Mouse (Mus musculus): ENCODE data around the gene Dph2.

Gene Dph2

DNA sequence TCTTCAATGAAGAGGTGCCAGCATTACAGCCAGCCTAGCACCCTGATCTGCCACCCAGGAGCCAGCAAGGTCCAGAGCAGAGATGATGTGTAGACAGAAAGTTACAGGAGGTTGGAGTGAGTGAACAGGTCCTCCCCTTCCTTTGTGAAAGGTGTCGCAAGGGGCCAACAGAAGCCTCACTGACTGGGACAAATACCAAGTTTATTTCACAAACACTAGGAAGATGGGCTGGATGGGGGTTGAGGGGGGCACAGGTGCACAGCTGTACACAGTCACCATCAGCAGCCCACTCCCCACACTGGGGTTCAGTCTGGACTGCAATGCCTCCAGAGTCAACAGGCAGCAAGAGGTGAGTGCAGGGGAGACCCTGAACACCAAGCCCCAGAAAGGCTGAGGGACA, 7.7 kb downstream of the Dph2 start:
- in situ Hi-C loops (cut with MboI; ENCODE audit: low pct_unique_long_range_greater_than_20kb in 1 of 2, low sequenced_read_pairs in 2 of 2, unreplicated experiment in 1 of 2) = no loop called here

DNA sequence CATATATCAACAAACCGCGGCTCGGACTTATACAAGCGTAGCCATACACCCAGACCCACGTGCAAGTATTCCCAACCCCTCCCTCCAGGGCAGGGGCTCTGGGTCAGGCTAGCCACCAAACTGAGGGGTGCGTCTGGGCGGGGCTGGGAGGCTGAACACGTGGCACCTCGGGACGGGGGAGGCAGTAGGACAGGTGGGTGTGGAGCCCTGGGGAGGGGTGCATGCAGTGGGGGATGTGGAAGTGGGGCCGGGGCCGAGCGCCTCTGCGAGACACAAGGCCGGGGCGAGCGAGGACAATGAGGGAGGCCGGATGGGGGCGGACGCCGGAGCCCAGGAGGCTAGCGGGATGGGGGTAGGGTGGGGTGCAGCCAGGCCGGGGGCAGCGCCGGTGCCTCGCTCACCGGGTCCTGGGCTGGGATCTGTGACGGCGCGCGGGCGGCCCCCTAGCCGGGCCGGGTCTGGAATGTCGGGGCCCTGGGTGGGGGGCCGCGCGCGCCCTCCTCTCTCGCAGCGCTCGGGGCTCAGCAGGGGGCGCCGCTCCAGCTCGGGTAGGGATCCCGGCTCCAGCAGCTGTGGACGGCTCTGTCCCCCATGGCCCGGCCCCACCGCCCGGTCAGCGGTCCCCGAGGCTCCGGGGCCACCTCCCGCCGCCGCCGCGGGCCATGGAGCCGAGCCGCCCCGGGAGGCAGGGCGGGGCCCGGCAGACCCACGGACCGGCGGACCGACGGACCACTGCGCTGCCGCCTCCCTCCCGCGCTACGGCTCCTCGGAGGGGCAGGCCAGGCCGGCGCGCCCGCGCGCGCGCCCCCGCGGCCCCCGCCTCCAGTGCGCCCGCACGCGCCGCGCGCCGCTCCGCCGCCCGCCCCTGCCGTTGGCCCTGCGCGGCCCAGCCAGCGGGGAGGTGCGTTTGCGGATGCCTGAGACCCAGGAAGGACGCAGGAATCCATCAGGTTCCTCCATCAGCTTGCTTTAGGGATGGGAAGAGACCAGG, 8.8 kb downstream of the Dph2 start, which contains the start of gene B4galt2:
Gene B4galt2, minus strand, starts transcription at position 787 of the 991 bp plus-strand sequence.
- in situ Hi-C loops (cut with MboI; ENCODE audit: low pct_unique_long_range_greater_than_20kb in 1 of 2, low sequenced_read_pairs in 2 of 2, unreplicated experiment in 1 of 2) = no loop called here

DNA sequence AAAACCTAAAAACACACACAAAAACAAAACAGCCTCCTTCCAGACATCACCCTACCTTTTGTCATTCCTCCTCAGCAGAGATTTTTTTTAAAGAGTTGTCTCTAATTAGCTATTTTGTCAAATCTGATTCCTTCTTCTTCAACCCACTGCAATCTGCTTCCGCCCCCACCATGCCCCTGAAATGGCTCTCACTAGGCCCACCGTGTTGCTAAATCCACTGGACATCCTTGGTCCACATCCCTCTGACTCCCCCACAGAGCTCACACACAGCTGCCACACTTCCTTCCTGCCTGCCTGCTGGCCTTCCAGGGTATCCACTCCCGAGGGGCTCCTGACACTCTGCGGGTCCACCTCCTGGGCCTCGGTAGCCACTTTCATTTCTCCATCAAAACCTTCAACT, 13.1 kb downstream of the Dph2 start:
- in situ Hi-C loops (cut with MboI; ENCODE audit: low pct_unique_long_range_greater_than_20kb in 1 of 2, low sequenced_read_pairs in 2 of 2, unreplicated experiment in 1 of 2) = no loop called here

DNA sequence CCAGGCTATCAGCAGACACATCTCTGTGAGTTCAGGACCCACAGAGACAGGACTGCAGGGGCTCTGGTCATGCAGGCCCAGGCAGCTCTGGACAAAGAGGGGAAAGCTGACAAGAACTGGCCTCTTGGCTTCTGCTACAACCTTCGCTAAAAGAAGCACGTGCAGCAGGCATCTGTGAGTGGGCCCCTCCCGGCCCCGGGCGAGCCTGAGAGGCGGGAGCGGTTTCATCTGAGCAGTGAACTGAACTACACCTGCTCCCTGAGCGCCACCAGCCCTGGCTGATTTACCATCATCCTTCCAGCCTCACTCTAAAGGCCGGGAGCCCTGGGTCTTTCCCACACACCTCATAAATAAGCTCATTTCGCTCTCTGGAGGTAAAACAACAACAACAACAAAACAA, 13.5 kb downstream of the Dph2 start:
- in situ Hi-C loops (cut with MboI; ENCODE audit: low pct_unique_long_range_greater_than_20kb in 1 of 2, low sequenced_read_pairs in 2 of 2, unreplicated experiment in 1 of 2) = no loop called here

DNA sequence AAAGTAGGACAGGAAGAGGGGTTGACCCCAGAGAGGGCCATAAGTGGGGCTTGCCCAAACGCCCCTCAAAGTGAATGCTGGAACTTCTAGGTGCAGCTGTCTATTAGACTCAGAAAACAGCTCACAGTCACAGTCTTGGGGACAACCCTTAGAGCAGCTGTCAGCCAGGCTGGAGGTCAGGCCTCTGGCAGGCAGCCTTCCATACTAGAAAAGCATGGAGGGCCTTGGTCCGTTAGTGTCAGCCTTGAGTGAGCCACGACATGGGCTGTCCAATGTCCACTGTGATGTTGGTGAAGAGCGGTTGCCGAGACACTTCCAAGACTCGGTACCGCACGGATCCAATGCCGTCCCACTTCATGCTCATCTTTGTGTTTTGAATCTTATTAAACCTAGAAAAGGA, 18.2 kb downstream of the Dph2 start:
- in situ Hi-C loops (cut with MboI; ENCODE audit: low pct_unique_long_range_greater_than_20kb in 1 of 2, low sequenced_read_pairs in 2 of 2, unreplicated experiment in 1 of 2) = no loop called here

DNA sequence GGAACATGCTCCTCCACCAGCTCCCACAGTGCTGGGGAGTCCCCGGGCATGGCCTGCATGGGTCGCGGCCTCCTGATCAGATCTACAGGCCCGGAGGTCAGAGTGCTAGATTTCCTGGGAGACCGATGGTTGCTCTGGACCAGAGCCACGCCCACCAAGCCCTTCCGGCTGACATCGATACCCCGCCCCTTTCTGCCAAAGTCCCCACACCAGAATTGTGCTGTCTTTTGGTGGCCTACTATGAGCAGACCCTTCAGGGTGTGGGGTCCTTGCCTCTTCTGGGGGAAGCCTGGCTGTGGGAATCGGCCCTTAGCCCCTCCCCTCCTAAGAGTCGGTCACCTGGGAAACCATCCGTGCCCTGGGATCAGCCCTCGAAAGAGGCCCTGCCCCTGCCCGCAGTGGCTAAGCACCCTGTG, 19.4 kb downstream of the Dph2 start, which contains the start of gene Ccdc24:
Gene Ccdc24, minus strand, starts transcription at position 87 of the 416 bp plus-strand sequence.
- in situ Hi-C loops (cut with MboI; ENCODE audit: low pct_unique_long_range_greater_than_20kb in 1 of 2, low sequenced_read_pairs in 2 of 2, unreplicated experiment in 1 of 2) = no loop called here

DNA sequence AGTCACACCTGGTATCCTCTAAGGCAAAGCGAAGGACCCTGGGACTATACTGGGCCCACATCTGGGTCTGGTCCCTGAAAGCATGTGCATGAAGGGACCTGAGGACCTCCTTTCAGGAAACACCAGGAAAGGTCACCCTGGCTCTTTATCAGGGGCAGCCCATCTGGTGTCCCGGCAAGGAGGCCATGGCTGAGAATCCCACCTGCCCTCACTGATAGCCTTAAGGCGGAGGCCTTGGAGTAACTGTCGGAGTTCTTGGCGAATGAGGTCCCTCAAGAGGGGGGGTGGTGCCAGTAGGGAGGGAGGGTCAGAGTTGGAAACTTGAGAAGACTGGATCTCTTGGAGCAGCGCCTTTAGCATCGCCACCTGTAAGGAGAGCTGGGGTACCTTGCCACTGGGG, 20.0 kb downstream of the Dph2 start:
- in situ Hi-C loops (cut with MboI; ENCODE audit: low pct_unique_long_range_greater_than_20kb in 1 of 2, low sequenced_read_pairs in 2 of 2, unreplicated experiment in 1 of 2) = no loop called here

DNA sequence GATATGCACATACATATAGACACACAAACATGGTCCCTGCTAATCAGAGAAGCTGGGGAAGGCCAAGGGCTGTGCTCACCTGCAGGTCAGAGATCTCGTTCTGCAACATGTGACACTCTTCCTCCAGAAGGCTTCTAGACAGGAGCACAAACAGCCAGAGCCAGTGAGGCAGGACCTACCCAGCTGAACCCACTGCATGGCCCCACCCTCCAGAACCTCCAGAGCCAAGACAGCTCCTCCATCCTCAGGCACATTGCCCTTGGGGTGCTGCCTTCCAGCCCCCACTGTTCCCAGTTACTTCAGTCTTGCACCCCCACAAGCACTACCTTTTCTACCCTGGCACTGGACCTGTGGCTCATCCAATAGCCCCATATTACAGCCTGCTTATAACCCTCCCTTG, 21.4 kb downstream of the Dph2 start:
- in situ Hi-C loops (cut with MboI; ENCODE audit: low pct_unique_long_range_greater_than_20kb in 1 of 2, low sequenced_read_pairs in 2 of 2, unreplicated experiment in 1 of 2) = no loop called here

DNA sequence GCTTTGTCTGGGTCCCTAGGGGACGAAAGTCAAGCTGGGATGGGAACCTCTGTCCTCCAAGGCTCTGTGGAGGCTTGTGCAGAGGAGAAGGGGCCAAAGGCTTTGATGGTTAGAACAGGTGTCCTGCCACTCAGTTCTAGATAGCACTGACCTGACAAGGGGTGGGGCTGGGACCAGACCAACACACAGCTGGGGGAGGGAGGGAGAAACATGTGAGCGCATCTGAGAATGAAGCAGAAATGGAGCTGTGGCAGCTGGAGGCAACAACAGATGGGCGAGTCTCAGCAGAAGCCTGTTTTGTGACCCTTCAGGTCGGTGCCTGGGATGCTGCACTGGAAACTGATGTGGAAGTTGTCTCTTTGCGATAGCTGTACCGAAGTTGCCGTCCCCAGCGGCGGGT, 22.5 kb downstream of the Dph2 start:
- in situ Hi-C loops (cut with MboI; ENCODE audit: low pct_unique_long_range_greater_than_20kb in 1 of 2, low sequenced_read_pairs in 2 of 2, unreplicated experiment in 1 of 2) = no loop called here

DNA sequence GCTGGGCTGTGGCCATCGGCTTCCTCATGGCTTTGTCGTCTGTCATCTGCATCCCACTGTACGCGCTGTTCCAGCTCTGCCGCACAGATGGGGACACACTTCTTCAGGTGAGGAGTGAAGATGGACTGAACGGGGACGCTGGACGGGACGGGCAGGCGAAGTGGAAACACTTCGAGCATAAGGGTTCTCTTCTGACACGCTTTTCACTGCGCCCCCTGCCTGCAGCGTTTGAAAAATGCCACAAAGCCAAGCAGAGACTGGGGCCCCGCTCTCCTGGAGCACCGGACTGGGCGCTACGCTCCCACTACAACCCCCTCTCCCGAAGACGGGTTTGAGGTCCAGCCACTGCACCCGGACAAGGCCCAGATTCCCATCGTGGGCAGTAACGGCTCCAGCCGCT, 24.0 kb downstream of the Dph2 start:
- in situ Hi-C loops (cut with MboI; ENCODE audit: low pct_unique_long_range_greater_than_20kb in 1 of 2, low sequenced_read_pairs in 2 of 2, unreplicated experiment in 1 of 2) = no loop called here

DNA sequence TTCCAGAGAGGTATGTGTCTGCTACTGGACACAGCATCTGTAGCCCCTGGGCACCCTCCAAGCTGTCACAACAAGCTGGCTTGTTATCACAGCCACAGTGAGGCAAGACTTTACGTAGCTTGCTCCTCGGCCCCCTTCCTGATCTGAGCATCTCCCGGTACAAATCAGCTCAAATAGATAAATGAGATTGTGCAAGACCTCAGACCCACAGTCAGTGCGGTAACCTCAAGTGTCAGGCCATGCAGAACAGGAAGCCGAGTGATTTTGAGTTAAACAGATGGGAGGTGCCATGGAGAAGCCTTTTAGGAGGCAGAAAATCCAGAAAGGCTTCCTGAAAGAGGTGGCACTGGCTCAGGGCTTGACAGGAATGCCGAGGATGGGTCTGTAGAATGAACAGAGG, 24.8 kb downstream of the Dph2 start:
- in situ Hi-C loops (cut with MboI; ENCODE audit: low pct_unique_long_range_greater_than_20kb in 1 of 2, low sequenced_read_pairs in 2 of 2, unreplicated experiment in 1 of 2) = no loop called here

DNA sequence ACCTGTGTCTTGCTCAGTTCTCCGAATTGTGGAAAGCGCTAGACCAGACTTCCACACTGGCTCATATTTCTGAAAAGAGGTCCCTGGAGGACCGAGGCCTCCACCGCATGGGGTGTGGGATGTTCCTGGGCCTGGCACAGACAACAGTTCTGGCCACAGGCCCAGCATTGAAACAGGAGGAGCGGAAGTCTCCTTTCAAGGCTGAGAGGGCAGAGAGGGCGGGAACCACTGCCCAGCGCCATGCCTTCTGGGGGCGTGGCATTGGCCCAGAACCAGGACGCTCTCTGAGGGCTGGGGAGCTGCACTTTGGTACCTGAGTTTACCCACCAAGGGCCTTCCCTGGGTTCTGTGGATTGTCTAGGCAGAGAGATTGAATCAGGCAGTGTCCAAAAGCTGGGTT, 25.7 kb downstream of the Dph2 start:
- in situ Hi-C loops (cut with MboI; ENCODE audit: low pct_unique_long_range_greater_than_20kb in 1 of 2, low sequenced_read_pairs in 2 of 2, unreplicated experiment in 1 of 2) = no loop called here

DNA sequence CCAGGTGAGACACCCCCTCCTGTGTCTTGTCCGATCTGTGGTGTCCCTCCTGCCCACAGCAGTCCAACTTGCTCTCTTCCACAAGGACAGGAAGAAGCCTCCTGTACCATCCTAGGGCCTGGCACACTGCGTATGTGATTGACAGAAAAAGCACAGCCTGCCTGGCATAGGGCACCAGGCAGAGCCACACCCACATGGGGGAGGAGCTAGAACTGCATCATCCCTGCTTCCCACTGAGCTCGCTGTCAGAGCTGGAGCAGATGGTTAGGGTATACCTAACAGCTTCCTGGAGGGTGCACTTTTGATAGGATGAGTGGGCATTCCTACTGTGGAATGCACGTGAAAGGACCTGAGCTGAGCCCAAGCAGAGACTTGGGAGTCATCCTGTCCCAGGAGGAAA, 29.0 kb downstream of the Dph2 start:
- in situ Hi-C loops (cut with MboI; ENCODE audit: low pct_unique_long_range_greater_than_20kb in 1 of 2, low sequenced_read_pairs in 2 of 2, unreplicated experiment in 1 of 2) = no loop called here

DNA sequence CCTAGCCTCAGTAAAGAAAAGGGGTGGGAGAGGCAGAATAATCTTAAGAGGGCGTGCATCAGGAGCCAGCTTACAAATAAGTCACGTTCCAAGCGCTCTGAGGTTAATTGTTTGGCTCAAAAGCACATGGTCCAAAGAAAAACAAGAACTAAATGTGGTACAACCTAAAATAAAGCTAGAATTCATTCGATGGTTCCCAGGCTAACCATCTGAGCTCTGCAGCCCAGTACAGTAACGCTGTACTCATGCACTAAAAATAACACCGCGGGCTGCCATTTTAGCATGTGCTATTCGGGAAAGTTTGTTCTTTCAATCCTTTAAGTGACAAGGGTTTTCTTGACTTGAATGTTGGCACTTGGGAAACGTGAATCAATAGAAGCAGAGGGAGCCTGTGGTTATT, 31.3 kb downstream of the Dph2 start:
- in situ Hi-C loops (cut with MboI; ENCODE audit: low pct_unique_long_range_greater_than_20kb in 1 of 2, low sequenced_read_pairs in 2 of 2, unreplicated experiment in 1 of 2) = no loop called here

DNA sequence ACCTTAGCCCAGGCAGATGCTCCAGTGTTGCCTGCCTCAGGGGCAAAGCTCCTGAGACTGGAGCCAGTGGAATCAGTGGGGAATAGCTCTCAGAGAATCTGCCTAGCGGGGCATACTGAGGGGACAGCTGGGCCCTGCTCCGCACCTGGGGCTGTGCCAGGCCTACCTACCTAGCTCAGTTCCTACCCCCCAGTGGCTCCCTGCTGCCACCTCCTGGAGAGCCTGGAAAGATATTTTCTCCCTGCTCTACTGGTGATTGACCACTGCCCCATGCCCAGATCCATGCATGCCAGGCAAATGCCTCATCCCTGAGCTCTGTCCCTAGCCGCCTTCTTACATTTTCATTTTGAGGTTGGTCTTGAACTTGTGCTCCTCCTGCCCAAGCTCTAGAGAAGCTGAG, 33.0 kb downstream of the Dph2 start:
- in situ Hi-C loops (cut with MboI; ENCODE audit: low pct_unique_long_range_greater_than_20kb in 1 of 2, low sequenced_read_pairs in 2 of 2, unreplicated experiment in 1 of 2) = no loop called here

DNA sequence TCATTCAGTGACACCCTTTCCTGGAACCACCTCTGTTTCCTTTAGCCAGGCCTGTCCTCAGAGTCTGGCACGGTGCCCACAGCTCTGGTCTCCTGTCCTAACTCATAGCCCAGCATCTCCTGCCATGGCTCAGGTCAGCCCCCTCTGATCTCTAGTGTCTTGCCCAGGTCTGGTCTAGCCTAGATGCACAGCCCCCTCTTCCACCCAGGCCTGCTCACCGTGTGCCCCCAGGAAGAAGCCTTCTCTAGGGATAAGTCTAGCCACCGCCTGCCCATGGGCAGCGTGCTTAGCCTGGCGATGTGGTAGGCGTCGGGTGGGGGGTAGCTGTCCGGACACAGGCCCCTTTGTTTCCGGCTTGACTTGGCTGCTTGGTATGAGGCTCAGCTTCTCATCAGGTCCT, 36.7 kb downstream of the Dph2 start:
- in situ Hi-C loops (cut with MboI; ENCODE audit: low pct_unique_long_range_greater_than_20kb in 1 of 2, low sequenced_read_pairs in 2 of 2, unreplicated experiment in 1 of 2) = no loop called here

DNA sequence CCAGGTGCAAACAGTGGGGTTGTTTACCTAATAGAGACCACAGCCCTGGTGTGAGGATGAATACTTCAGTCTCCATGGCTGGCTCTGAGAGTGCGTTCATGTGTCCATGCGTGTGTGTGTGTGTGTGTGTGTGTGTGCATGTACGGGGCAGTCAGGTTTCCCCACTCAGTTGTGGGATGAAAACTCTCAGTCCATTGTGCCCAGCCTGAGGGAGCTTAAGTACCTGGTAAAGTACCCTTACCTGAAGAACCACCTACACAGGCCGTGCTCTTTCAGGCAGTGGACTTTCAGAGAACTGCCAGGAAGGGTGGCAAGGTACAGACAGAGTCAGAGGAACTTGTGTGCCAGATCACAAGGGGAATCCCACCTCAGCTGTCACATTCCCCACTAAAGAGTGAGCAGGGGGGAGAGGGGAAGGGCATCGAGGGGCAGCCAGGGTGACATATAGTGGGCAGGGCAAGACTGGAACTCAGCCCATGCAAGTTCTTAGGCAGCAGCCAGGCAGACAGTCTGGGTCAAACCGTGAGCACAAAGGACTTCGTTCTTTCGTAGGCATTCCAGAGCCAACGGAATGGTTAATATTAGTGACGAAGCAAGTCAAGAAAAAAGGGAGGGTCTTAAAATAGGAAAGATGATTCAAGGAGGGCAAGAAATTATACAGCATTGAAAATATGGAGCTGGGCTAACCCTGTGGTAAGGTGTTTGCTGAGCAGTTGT, 39.5 kb downstream of the Dph2 start:
- in situ Hi-C loops (cut with MboI; ENCODE audit: low pct_unique_long_range_greater_than_20kb in 1 of 2, low sequenced_read_pairs in 2 of 2, unreplicated experiment in 1 of 2) = no loop called here

DNA sequence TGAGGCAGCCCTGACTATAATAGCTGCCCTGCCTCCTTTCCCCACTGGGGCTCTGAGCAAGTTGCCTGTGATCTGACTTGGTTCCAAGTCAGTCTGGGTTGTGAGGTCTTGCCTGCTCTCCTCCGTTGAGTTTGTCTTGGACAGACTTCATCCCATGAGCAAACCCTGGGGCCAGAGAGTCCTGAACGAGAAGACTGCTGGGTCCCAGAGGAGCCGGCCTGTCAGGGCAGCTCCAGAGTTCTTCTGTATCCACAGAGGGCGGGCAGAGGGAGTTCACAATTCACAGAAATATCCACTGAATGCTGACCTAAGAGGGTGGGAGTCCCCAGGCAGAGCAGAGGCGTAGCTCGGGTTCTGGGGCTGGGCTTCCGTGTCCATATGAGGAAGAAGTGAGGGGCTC, 41.0 kb downstream of the Dph2 start:
- in situ Hi-C loops (cut with MboI; ENCODE audit: low pct_unique_long_range_greater_than_20kb in 1 of 2, low sequenced_read_pairs in 2 of 2, unreplicated experiment in 1 of 2) = no loop called here

DNA sequence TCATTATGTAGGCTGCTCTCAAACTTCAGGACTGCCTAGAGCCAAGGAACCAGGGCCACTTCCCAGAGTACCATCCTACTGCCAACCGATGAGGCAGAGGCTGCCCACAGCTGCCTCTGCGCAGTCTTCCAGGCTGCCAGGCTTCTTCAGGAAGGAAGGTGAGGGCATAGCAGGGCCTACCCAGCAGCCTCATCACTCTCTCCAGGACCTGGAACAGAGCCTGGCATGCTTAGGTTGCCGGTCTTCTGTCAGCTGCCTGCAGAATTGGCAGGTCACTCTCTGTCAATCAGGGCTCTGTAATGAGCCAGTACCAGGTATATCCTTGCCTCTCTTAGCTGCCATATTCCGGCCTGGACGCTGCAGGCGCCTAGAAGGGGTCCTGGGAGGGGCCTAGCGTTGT, 41.7 kb downstream of the Dph2 start:
- in situ Hi-C loops (cut with MboI; ENCODE audit: low pct_unique_long_range_greater_than_20kb in 1 of 2, low sequenced_read_pairs in 2 of 2, unreplicated experiment in 1 of 2) = no loop called here

DNA sequence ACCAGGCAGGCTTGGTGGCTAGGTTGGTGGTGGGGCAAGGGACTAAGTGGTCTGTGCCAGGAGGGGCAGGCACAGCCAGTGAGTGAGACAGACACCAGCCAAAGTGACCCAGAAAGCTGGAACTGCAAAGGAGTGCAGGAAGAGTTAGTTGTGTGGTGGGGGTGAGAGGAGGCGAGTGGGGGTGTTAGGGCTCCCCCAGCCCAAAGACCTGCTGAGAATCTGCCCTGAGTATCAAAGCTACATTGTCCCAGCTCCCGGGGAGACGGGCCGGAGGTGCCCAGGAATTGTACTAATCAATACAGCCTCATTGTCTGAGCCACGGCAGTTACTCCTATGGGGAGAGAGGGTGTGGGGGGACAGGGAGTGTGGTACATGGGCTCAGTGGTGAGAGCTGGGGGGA, 42.3 kb downstream of the Dph2 start:
- in situ Hi-C loops (cut with MboI; ENCODE audit: low pct_unique_long_range_greater_than_20kb in 1 of 2, low sequenced_read_pairs in 2 of 2, unreplicated experiment in 1 of 2) = no loop called here
